Mouse (Mus musculus): Measurements from ENCODE around the gene Trank1. TPM values are rescaled to one million over a fixed set of nuclear protein-coding genes. Genes with fewer than 3 reads are reported as not detected.

Gene Trank1
- total and polyA plus RNA-seq, 3 experiments, result 0.13 to 0.66 (median 0.34) TPM

- no peak overlapping the region for H3K9ac ChIP-seq (ENCODE audit: insufficient read depth, low read depth)
- no peak overlapping the region for H3K27ac ChIP-seq (ENCODE audit: insufficient read depth, low read depth)
- no peak overlapping the region for H3K4me3 ChIP-seq (replicated peaks in 1 of 3; ENCODE audit: low read depth in 2 of 3, low read length in 2 of 3, poor library complexity in 1 of 3)
- H3K9me3 ChIP-seq (replicated peaks; ENCODE audit: low read length), result no peaks in the 10 kb centered on the region
- H3K4me2 ChIP-seq (ENCODE audit: insufficient read depth, low read depth, poor library complexity, severe bottlenecking), result no peak overlapping the region
- no peak for TF ChIP-seq UBTF (IDR thresholded peaks at IDR 0.05; ENCODE audit: low read depth, low read length)
- 0 out of 4 replicates have a peak, but pooled peaks of 1 of the 2 experiments have one; percentile 2 for TF ChIP-seq CTCF (conservative IDR thresholded peaks at IDR 0.05 in 1 of 2, IDR thresholded peaks at IDR 0.05 in 1 of 2; ENCODE audit: low read depth in 2 of 2, low read length in 2 of 2)
- H3K4me1 ChIP-seq (ENCODE audit: control insufficient read depth in 1 of 2, insufficient read depth in 2 of 2), result peaks cover 7 to 16% of the 10 kb centered on the region in 2 experiments
- no peaks in the 10 kb centered on the region for H3K79me2 ChIP-seq (replicated peaks; ENCODE audit: control insufficient read depth, extremely low read depth, insufficient read depth, poor library complexity, severe bottlenecking)
- dilution Hi-C loops (cut with MboI; ENCODE audit: extremely low pct_ligation_motif_present, extremely low pct_unique_long_range_greater_than_20kb, low sequenced_read_pairs), result no loop called here
- H3K36me3 ChIP-seq (replicated peaks in 1 of 2; ENCODE audit: control insufficient read depth in 1 of 2, insufficient read depth in 1 of 2, low read length in 1 of 2), result no peaks in the 10 kb centered on the region
- DNase-seq (ENCODE audit: extremely low read depth), result no peak
- in situ Hi-C loops (cut with MboI; ENCODE audit: low pct_ligation_motif_present, low pct_unique_long_range_greater_than_20kb, low sequenced_read_pairs), result no loop called here
- H3K27me3 ChIP-seq (replicated peaks), result no peaks in the 10 kb centered on the region
Observed at GRCm38 (mm10) chr9:111290539-111291100, 20.9 kb upstream of the Trank1 start.

- H3K9me3 ChIP-seq (replicated peaks; ENCODE audit: low read length), result no peaks in the 10 kb centered on the region
- DNase-seq (ENCODE audit: extremely low read depth), result no peak
- peaks cover 2% of the 10 kb centered on the region for H3K27me3 ChIP-seq (replicated peaks)
- dilution Hi-C loops (cut with MboI; ENCODE audit: extremely low pct_ligation_motif_present, extremely low pct_unique_long_range_greater_than_20kb, low sequenced_read_pairs), result no loop called here
- no peak overlapping the region for H3K4me3 ChIP-seq (replicated peaks in 1 of 3; ENCODE audit: low read depth in 2 of 3, low read length in 2 of 3, poor library complexity in 1 of 3)
- no peaks in the 10 kb centered on the region for H3K79me2 ChIP-seq (replicated peaks; ENCODE audit: control insufficient read depth, extremely low read depth, insufficient read depth, poor library complexity, severe bottlenecking)
- TF ChIP-seq CTCF (conservative IDR thresholded peaks at IDR 0.05 in 1 of 2, IDR thresholded peaks at IDR 0.05 in 1 of 2; ENCODE audit: low read depth in 2 of 2, low read length in 2 of 2) (no peak), MYC (IDR thresholded peaks at IDR 0.05; ENCODE audit: low read depth, low read length) (no peak), SMC3 (IDR thresholded peaks at IDR 0.05; ENCODE audit: low read depth, low read length) (no peak), ZMIZ1 (IDR thresholded peaks at IDR 0.05; ENCODE audit: low read depth, low read length) (no peak), BHLHE40 (IDR thresholded peaks at IDR 0.05; ENCODE audit: low read depth, low read length) (no peak), MAZ (IDR thresholded peaks at IDR 0.05; ENCODE audit: low read depth, low read length) (no peak), ELF1 (IDR thresholded peaks at IDR 0.05; ENCODE audit: low read depth, low read length) (no peak)
- in situ Hi-C loops (cut with MboI; ENCODE audit: low pct_ligation_motif_present, low pct_unique_long_range_greater_than_20kb, low sequenced_read_pairs), result no loop called here
- H3K27ac ChIP-seq (ENCODE audit: insufficient read depth, low read depth), result no peak overlapping the region
- H3K4me2 ChIP-seq (ENCODE audit: insufficient read depth, low read depth, poor library complexity, severe bottlenecking), result no peak overlapping the region
- H3K9ac ChIP-seq (ENCODE audit: insufficient read depth, low read depth), result no peak overlapping the region
- H3K4me1 ChIP-seq (ENCODE audit: control insufficient read depth in 1 of 2, insufficient read depth in 2 of 2), result peaks cover 7 to 16% of the 10 kb centered on the region in 2 experiments
- no peaks in the 10 kb centered on the region for H3K36me3 ChIP-seq (replicated peaks in 1 of 2; ENCODE audit: control insufficient read depth in 1 of 2, insufficient read depth in 1 of 2, low read length in 1 of 2)
Observed at GRCm38 (mm10) chr9:111293234-111293633, 18.3 kb upstream of the Trank1 start.

- DNase-seq (ENCODE audit: extremely low read depth), result no peak
- Histone ChIP-seq H3K4me3 (replicated peaks in 1 of 3; ENCODE audit: low read depth in 2 of 3, low read length in 2 of 3, poor library complexity in 1 of 3) (no peak overlapping the region), H3K9me3 (replicated peaks; ENCODE audit: low read length) (no peaks in the 10 kb centered on the region), H3K9ac (ENCODE audit: insufficient read depth, low read depth) (no peak overlapping the region), H3K27ac (ENCODE audit: insufficient read depth, low read depth) (no peak overlapping the region), H3K79me2 (replicated peaks; ENCODE audit: control insufficient read depth, extremely low read depth, insufficient read depth, poor library complexity, severe bottlenecking) (no peaks in the 10 kb centered on the region), H3K4me2 (ENCODE audit: insufficient read depth, low read depth, poor library complexity, severe bottlenecking) (no peak overlapping the region), H3K4me1 (ENCODE audit: control insufficient read depth in 1 of 2, insufficient read depth in 2 of 2) (peaks cover 2 to 7% of the 10 kb centered on the region in 2 experiments; a peak in 2 of 4 replicates), H3K36me3 (replicated peaks in 1 of 2; ENCODE audit: control insufficient read depth in 1 of 2, insufficient read depth in 1 of 2, low read length in 1 of 2) (no peaks in the 10 kb centered on the region), H3K27me3 (replicated peaks) (peaks cover 2% of the 10 kb centered on the region)
- in situ Hi-C loops (cut with MboI; ENCODE audit: low pct_ligation_motif_present, low pct_unique_long_range_greater_than_20kb, low sequenced_read_pairs) (no loop called here), dilution Hi-C loops (cut with MboI; ENCODE audit: extremely low pct_ligation_motif_present, extremely low pct_unique_long_range_greater_than_20kb, low sequenced_read_pairs) (no loop called here)
- TF ChIP-seq JUN (IDR thresholded peaks at IDR 0.05; ENCODE audit: insufficient read depth, low read depth, low read length), result no peak
- TF ChIP-seq SIN3A (IDR thresholded peaks at IDR 0.05; ENCODE audit: low read length), result no peak
- no peak for TF ChIP-seq ELF1 (IDR thresholded peaks at IDR 0.05; ENCODE audit: low read depth, low read length)
- no peak for TF ChIP-seq ZKSCAN1 (IDR thresholded peaks at IDR 0.05; ENCODE audit: borderline replicate concordance, low read depth, low read length)
- TF ChIP-seq GABPA (IDR thresholded peaks at IDR 0.05; ENCODE audit: insufficient replicate concordance, low read depth, low read length), result no peak
- no peak for TF ChIP-seq CTCF (conservative IDR thresholded peaks at IDR 0.05 in 1 of 2, IDR thresholded peaks at IDR 0.05 in 1 of 2; ENCODE audit: low read depth in 2 of 2, low read length in 2 of 2)
- TF ChIP-seq ZC3H11A (IDR thresholded peaks at IDR 0.05; ENCODE audit: low read depth, low read length), result no peak
- TF ChIP-seq HCFC1 (IDR thresholded peaks at IDR 0.05; ENCODE audit: low read depth, low read length), result no peak
- TF ChIP-seq E2F4 (IDR thresholded peaks at IDR 0.05; ENCODE audit: insufficient replicate concordance, low read depth, low read length), result no peak
- no peak for TF ChIP-seq RCOR1 (conservative IDR thresholded peaks at IDR 0.05; ENCODE audit: low read depth, low read length)
- TF ChIP-seq POLR2A (IDR thresholded peaks at IDR 0.05; ENCODE audit: low read depth, low read length), result no peak; the same call in 1 of the 2 replicates
- TF ChIP-seq MXI1 (IDR thresholded peaks at IDR 0.05; ENCODE audit: low read depth, low read length), result no peak
- no peak for TF ChIP-seq BHLHE40 (IDR thresholded peaks at IDR 0.05; ENCODE audit: low read depth, low read length)
- no peak for TF ChIP-seq POLR2AphosphoS2 (IDR thresholded peaks at IDR 0.05; ENCODE audit: low read depth, low read length)
- TF ChIP-seq EP300 (IDR thresholded peaks at IDR 0.05; ENCODE audit: low read length), result no peak
- no peak for TF ChIP-seq RAD21 (IDR thresholded peaks at IDR 0.05; ENCODE audit: low read depth, low read length)
- no peak for TF ChIP-seq MAFK (IDR thresholded peaks at IDR 0.05; ENCODE audit: insufficient replicate concordance, low read length)
Observed at GRCm38 (mm10) chr9:111294911-111295310, 16.6 kb upstream of the Trank1 start.
